Mouse (Mus musculus): ENCODE measurements around the gene Zbtb25. TPM values are rescaled to one million over a fixed set of nuclear protein-coding genes. Genes with fewer than 3 reads are reported as not detected.

Gene Zbtb25
- polyA plus RNA-seq, 1 experiment from 2014 or later: 15.7 TPM

DNA sequence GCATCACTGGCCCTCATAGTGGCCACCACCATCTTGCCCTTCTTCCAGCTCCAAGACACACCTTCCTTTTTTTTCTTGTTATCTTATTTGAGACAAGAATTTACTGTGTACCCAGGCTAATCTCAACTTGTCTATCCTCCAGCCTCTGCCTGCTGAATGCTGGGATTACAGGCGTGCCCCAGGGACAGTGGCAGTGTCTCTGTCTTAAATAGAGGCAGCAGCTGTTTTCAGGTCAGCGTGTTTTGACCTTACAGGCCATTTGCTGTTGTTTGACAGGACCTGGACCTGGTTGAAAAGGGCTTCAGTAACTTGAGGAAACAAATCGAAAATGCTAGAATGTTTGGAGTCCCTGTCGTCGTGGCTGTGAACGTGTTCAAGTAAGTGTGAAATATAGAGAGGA is 58.8 kb downstream of the Zbtb25 start:
- Histone ChIP-seq H3K27ac (ENCODE audit: low read length) (no peak overlapping the region), H3K9me3 (replicated peaks; ENCODE audit: control insufficient read depth, low read length, poor library complexity, severe bottlenecking) (no peaks in the 10 kb centered on the region), H3K9ac (ENCODE audit: low read depth, low read length) (no peak overlapping the region), H3K4me3 (ENCODE audit: low read depth, low read length) (no peak overlapping the region), H3K4me2 (ENCODE audit: low read length) (no peak overlapping the region), H3K4me1 (ENCODE audit: control insufficient read depth, insufficient read depth, low read length) (no peaks in the 10 kb centered on the region), H3K36me3 (ENCODE audit: control insufficient read depth, insufficient read depth, low read length) (no peaks in the 10 kb centered on the region; the same call in 1 of the 2 replicates), H3K27me3 (ENCODE audit: control insufficient read depth, insufficient read depth, low read depth, low read length) (no peaks in the 10 kb centered on the region)
- WGBS: 80% methylated on average over 6 of the region's 6 CpGs
- ATAC-seq: no peak

DNA sequence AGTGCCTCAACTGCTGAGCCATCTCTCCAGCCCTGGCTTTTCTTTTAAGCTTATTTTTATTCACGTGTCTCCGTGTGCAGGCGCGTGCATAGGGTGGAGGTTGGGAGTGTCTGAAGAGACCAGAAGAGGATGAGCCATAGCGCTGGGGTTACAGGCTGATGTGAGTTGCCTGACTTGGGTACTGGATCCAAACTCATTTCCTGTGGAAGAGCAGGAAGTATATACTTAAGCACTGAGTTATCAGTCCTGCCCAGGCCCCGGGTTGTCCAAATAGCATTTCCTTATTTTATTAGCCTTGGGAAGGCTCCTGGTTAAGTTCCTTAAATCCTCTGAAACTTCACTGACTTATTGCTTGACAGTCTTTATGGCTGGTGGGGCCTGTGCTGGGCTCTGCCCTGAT is 59.4 kb downstream of the Zbtb25 start:
- Histone ChIP-seq H3K4me3 (ENCODE audit: low read depth, low read length) (no peak overlapping the region), H3K27ac (ENCODE audit: low read length) (no peak overlapping the region), H3K4me2 (ENCODE audit: low read length) (no peak overlapping the region), H3K4me1 (ENCODE audit: control insufficient read depth, insufficient read depth, low read length) (no peaks in the 10 kb centered on the region), H3K36me3 (ENCODE audit: control insufficient read depth, insufficient read depth, low read length) (no peaks in the 10 kb centered on the region; the same call in 1 of the 2 replicates), H3K9ac (ENCODE audit: low read depth, low read length) (no peak overlapping the region), H3K27me3 (ENCODE audit: control insufficient read depth, insufficient read depth, low read depth, low read length) (no peaks in the 10 kb centered on the region), H3K9me3 (replicated peaks; ENCODE audit: control insufficient read depth, low read length, poor library complexity, severe bottlenecking) (no peaks in the 10 kb centered on the region)
- WGBS: 85% methylated on average over 6 of the region's 6 CpGs
- ATAC-seq: no peak

DNA sequence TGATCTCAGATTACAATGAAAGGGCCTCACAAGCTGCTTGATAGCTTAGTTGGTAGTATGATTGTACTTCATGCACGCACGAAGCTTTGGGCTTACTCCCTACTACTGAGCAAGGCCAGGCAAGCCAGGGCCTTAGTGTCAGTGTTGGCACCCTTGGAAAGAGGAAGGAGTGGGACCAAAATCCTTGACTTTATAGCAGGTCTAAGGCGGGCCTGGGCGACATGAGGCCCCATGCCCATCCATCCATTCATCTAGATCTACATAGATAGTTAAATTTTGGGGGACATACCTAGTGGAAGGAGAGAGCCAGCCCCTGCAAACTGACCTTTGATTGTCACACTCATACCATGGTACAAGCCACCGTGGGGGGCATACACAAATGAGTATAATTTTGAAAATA is 61.0 kb downstream of the Zbtb25 start:
- no peaks in the 10 kb centered on the region for H3K27me3 ChIP-seq (ENCODE audit: control insufficient read depth, insufficient read depth, low read depth, low read length)
- no peaks in the 10 kb centered on the region for H3K9me3 ChIP-seq (replicated peaks; ENCODE audit: control insufficient read depth, low read length, poor library complexity, severe bottlenecking)
- no peak overlapping the region for H3K4me3 ChIP-seq (ENCODE audit: low read depth, low read length)
- no peak overlapping the region for H3K9ac ChIP-seq (ENCODE audit: low read depth, low read length)
- H3K36me3 ChIP-seq (ENCODE audit: control insufficient read depth, insufficient read depth, low read length): no peaks in the 10 kb centered on the region; the same call in 1 of the 2 replicates
- H3K27ac ChIP-seq (ENCODE audit: low read length): no peak overlapping the region
- WGBS: 87% methylated on average over 5 of the region's 5 CpGs
- no peaks in the 10 kb centered on the region for H3K4me1 ChIP-seq (ENCODE audit: control insufficient read depth, insufficient read depth, low read length)
- no peak overlapping the region for H3K4me2 ChIP-seq (ENCODE audit: low read length)
- ATAC-seq: no peak

DNA sequence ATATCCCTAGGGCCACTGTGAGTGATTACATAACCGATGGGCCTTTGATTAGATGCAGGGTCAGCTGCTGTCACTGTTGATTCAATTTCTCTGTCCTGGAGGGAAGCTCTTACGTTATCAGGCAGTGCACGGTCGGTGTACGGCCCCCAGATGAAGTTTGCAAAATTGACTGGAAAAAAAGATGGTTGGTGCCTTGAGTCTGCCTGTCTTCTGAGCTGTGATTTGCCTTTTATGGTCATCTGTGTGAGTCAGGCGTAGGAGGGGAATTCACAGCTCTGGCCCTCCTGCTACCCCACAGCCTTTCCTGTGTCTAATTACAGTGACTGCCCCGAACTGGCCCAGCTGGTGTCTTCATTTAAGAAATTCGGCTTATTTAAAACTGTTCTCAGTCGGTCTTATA is 61.4 kb downstream of the Zbtb25 start:
- Histone ChIP-seq H3K9me3 (replicated peaks; ENCODE audit: control insufficient read depth, low read length, poor library complexity, severe bottlenecking) (no peaks in the 10 kb centered on the region), H3K36me3 (ENCODE audit: control insufficient read depth, insufficient read depth, low read length) (no peaks in the 10 kb centered on the region; the same call in 1 of the 2 replicates), H3K4me1 (ENCODE audit: control insufficient read depth, insufficient read depth, low read length) (no peaks in the 10 kb centered on the region), H3K9ac (ENCODE audit: low read depth, low read length) (no peak overlapping the region), H3K27ac (ENCODE audit: low read length) (no peak overlapping the region), H3K27me3 (ENCODE audit: control insufficient read depth, insufficient read depth, low read depth, low read length) (no peaks in the 10 kb centered on the region), H3K4me2 (ENCODE audit: low read length) (no peak overlapping the region), H3K4me3 (ENCODE audit: low read depth, low read length) (no peak overlapping the region)
- 40% methylated on average over 9 of the region's 9 CpGs for WGBS
- 0 out of 2 replicates have a peak, but pooled peaks have one; percentile 17 for ATAC-seq

DNA sequence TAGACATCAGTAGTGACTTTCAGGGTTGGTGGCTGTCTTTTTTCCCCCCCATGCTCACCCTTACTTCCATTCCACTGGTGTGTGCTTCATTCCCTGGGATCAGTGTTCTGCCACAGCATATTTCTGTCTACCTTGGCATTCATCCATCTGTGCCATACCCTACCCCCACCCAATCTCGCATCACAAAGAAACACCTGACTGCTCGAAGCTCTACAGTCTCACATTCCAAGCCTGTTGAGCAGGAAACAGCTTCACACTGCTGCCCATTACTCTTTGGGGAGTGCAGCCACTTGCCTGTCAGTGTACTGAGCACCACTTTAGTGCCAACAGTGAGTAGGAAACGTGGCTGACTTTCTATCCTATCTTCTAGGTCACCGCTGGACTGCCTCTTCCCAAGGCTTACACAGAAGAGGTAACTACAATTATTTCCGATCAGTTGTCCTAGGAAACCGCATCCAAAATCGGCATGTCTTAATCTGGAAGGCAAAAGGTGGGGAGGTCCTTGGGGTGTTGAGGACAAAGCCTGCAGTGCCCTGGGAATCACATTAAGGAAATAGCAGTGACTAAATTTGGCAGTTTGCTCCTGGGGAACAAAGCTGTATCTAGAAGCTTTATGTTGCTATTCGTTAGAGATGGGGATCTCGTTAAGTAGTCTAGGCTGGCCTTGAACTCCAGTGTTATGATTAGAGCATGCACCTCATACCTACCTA is 62.4 kb downstream of the Zbtb25 start:
- Histone ChIP-seq H3K9ac (ENCODE audit: low read depth, low read length) (no peak overlapping the region), H3K4me1 (ENCODE audit: control insufficient read depth, insufficient read depth, low read length) (no peaks in the 10 kb centered on the region), H3K27me3 (ENCODE audit: control insufficient read depth, insufficient read depth, low read depth, low read length) (no peaks in the 10 kb centered on the region), H3K4me2 (ENCODE audit: low read length) (no peak overlapping the region), H3K9me3 (replicated peaks; ENCODE audit: control insufficient read depth, low read length, poor library complexity, severe bottlenecking) (no peaks in the 10 kb centered on the region), H3K4me3 (ENCODE audit: low read depth, low read length) (no peak overlapping the region), H3K36me3 (ENCODE audit: control insufficient read depth, insufficient read depth, low read length) (no peaks in the 10 kb centered on the region; the same call in 1 of the 2 replicates), H3K27ac (ENCODE audit: low read length) (no peak overlapping the region)
- no peak for ATAC-seq
- 65% methylated on average over 9 of the region's 9 CpGs for WGBS

DNA sequence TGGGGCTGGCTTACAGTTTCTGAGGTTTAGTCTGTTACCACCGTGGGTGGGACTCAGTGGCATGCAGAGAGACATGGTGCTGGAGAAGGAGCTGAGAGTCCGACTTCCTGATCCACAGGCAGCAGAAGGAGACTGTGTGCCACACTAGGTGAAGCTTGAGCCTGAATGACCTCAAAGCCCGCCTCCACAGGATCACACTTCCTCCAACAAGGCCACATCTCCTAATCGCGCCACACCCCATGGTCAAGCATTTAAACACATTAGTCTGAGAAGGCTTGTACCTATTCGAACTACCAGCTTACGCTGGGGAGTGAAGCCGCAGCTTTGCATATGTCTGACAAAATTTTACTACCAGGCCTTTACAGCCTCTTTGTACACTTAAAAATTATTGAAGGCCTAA is 64.3 kb downstream of the Zbtb25 start:
- ATAC-seq: no peak
- 0 out of 2 replicates have a peak, but pooled peaks cover 6% of the 10 kb centered on the region for H3K36me3 ChIP-seq (ENCODE audit: control insufficient read depth, insufficient read depth, low read length)
- 90% methylated on average over 8 of the region's 8 CpGs for WGBS

DNA sequence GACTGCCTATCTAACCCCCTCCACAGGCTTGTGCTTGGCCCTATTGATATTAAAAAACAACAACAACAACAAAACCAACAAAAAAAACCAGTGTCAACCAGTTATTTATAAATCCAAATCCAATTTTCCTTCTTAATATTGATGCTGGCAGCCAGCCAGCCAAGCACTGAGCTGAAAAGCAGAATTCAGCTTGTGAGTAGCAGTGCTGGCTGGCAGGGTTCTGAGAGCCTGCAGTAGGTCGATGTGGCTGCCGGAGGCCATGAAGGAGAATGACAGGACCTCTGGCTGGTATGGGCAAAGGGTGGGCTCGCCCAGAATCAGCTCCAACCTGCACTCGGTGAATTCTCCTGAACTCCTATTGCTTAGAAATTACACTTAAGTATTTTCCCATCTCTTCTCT is 65.2 kb downstream of the Zbtb25 start:
- H3K27me3 ChIP-seq (ENCODE audit: control insufficient read depth, insufficient read depth, low read depth, low read length): no peaks in the 10 kb centered on the region
- H3K36me3 ChIP-seq (ENCODE audit: control insufficient read depth, insufficient read depth, low read length): 0 out of 2 replicates have a peak, but pooled peaks cover 6% of the 10 kb centered on the region
- 58% methylated on average over 4 of the region's 4 CpGs for WGBS
- no peaks in the 10 kb centered on the region for H3K4me1 ChIP-seq (ENCODE audit: control insufficient read depth, insufficient read depth, low read length)
- no peak overlapping the region for H3K9ac ChIP-seq (ENCODE audit: low read depth, low read length)
- no peak overlapping the region for H3K27ac ChIP-seq (ENCODE audit: low read length)
- no peak overlapping the region for H3K4me2 ChIP-seq (ENCODE audit: low read length)
- no peaks in the 10 kb centered on the region for H3K9me3 ChIP-seq (replicated peaks; ENCODE audit: control insufficient read depth, low read length, poor library complexity, severe bottlenecking)
- no peak overlapping the region for H3K4me3 ChIP-seq (ENCODE audit: low read depth, low read length)
- ATAC-seq: no peak

More for the DNA sequence above, 64.3 kb downstream of the Zbtb25 start:
- no peak overlapping the region for H3K4me2 ChIP-seq (ENCODE audit: low read length)
- H3K9me3 ChIP-seq (replicated peaks; ENCODE audit: control insufficient read depth, low read length, poor library complexity, severe bottlenecking): no peaks in the 10 kb centered on the region
- H3K27me3 ChIP-seq (ENCODE audit: control insufficient read depth, insufficient read depth, low read depth, low read length): no peaks in the 10 kb centered on the region
- H3K4me1 ChIP-seq (ENCODE audit: control insufficient read depth, insufficient read depth, low read length): no peaks in the 10 kb centered on the region
- no peak overlapping the region for H3K4me3 ChIP-seq (ENCODE audit: low read depth, low read length)
- H3K9ac ChIP-seq (ENCODE audit: low read depth, low read length): no peak overlapping the region
- H3K27ac ChIP-seq (ENCODE audit: low read length): no peak overlapping the region

DNA sequence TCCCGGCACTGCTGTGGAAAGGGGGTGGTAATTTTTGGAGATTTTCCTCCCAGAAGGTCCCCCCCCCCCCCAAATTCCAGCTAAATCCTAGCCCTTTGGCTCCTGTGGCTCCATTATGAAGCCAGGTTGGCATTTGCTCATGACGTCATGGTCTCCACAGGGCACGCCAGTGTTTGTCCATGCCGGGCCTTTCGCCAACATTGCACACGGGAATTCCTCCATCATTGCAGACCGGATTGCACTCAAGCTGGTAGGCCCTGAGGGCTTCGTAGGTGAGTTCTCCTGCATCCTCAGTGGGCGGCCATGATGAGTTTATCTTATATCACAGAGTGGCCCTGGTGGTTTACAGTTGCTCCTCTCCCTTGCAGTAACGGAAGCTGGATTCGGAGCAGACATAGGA is 65.9 kb downstream of the Zbtb25 start:
- Histone ChIP-seq H3K4me1 (ENCODE audit: control insufficient read depth, insufficient read depth, low read length) (no peaks in the 10 kb centered on the region), H3K36me3 (ENCODE audit: control insufficient read depth, insufficient read depth, low read length) (peaks cover 6% of the 10 kb centered on the region; the same call in 1 of the 2 replicates), H3K27me3 (ENCODE audit: control insufficient read depth, insufficient read depth, low read depth, low read length) (no peaks in the 10 kb centered on the region), H3K4me2 (ENCODE audit: low read length) (no peak overlapping the region), H3K9me3 (replicated peaks; ENCODE audit: control insufficient read depth, low read length, poor library complexity, severe bottlenecking) (no peaks in the 10 kb centered on the region), H3K4me3 (ENCODE audit: low read depth, low read length) (no peak overlapping the region), H3K27ac (ENCODE audit: low read length) (0 out of 2 replicates have a peak overlapping the region, but pooled peaks have one; percentile 4), H3K9ac (ENCODE audit: low read depth, low read length) (no peak overlapping the region)
- no peak for ATAC-seq
- 92% methylated on average over 11 of the region's 11 CpGs for WGBS

DNA sequence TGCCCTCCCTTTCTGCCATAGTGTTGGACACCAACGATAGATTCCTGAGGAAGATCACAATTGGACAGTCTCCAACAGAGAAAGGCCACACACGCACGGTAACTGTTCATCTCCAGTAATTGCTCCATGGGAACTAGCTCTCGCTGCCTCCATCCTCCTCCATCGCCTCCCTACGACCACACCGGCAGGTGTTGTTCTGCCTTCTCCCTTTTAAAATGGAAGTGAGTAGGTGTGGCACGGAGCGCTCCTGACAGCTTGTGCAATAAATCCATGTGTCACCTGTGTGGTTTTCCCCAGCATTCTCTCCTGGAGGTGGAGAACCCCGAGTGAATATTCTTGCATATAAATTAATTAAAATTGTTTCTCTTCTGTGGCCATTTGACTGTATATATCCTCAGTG is 69.0 kb downstream of the Zbtb25 start:
- Histone ChIP-seq H3K4me2 (ENCODE audit: low read length) (no peak overlapping the region), H3K27me3 (ENCODE audit: control insufficient read depth, insufficient read depth, low read depth, low read length) (no peaks in the 10 kb centered on the region), H3K9ac (ENCODE audit: low read depth, low read length) (no peak overlapping the region), H3K4me3 (ENCODE audit: low read depth, low read length) (no peak overlapping the region), H3K36me3 (ENCODE audit: control insufficient read depth, insufficient read depth, low read length) (peaks cover 9% of the 10 kb centered on the region; the same call in 1 of the 2 replicates), H3K27ac (ENCODE audit: low read length) (no peak overlapping the region), H3K4me1 (ENCODE audit: control insufficient read depth, insufficient read depth, low read length) (no peaks in the 10 kb centered on the region), H3K9me3 (replicated peaks; ENCODE audit: control insufficient read depth, low read length, poor library complexity, severe bottlenecking) (no peaks in the 10 kb centered on the region)
- 82% methylated on average over 10 of the region's 10 CpGs for WGBS
- ATAC-seq: no peak
